In the genomic region with DNA sequence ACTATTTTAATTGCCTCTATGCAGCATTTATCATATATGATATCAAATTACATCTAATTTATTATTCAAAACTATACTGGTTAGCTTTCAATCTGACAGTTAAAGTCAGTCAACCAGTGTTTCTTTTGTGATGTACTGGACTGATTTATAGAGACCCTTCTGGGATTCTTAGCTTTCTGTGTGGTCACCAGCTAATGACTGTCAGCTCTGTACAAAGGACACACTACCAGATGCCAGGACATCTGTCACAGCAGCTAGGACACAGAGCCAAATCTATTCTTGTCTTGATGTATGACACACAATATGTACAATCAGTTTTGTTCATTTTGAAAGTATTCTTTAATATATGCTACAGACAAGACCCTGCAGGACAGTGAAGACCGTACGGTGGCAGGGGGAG, we compare ENCODE assay signal across 30 mouse cellular contexts.
DNase-seq lines count a peak whose midpoint lies in the region; ATAC-seq and TF ChIP-seq lines count a peak whose summit lies in the region.
"Had no signal": no experiment of that assay in that cellular context is flagged by ENCODE, and none has a peak within 500 bp of the region (broad histone marks: within the 10 kb centered on the region; RNA-seq: fewer than 3 reads in every experiment).

No protein-coding gene starts in this region.

- TF ChIP-seq CTCF in brain, embryonic 14.5 days (IDR thresholded peaks at IDR 0.05; ENCODE audit: borderline replicate concordance, extremely low read depth, insufficient read depth, insufficient read length): no peak

- WGBS in midbrain, embryonic 11.5 days: 81% methylated on average over 2 of the region's 2 CpGs
- 52% methylated on average over 2 of the region's 2 CpGs for WGBS in midbrain, embryonic 16.5 days
- 26% methylated on average over 2 of the region's 2 CpGs for WGBS in neural tube, embryonic 14.5 days
- WGBS in embryonic facial prominence, embryonic 10.5 days: 92% methylated on average over 2 of the region's 2 CpGs

- H3K27me3 ChIP-seq in midbrain, embryonic 11.5 days (ENCODE audit: control insufficient read depth, insufficient read depth, low read length): no peaks in the 10 kb centered on the region
- no peaks in the 10 kb centered on the region for H3K27me3 ChIP-seq in midbrain, embryonic 16.5 days (ENCODE audit: control insufficient read depth, insufficient read depth, low read depth, low read length)
- H3K27me3 ChIP-seq in neural tube, embryonic 14.5 days (ENCODE audit: control insufficient read depth, insufficient read depth, low read length): no peaks in the 10 kb centered on the region
- H3K27me3 ChIP-seq in embryonic facial prominence, embryonic 10.5 days (replicated peaks; ENCODE audit: low read depth, poor library complexity, severe bottlenecking): no peaks in the 10 kb centered on the region
- H3K27me3 ChIP-seq: CH12.LX; embryonic facial prominence, embryonic 15.5 days; forebrain, embryonic 13.5 days; heart, embryonic 15.5 days; limb, embryonic 13.5 days; lung, embryonic 15.5 days; midbrain, embryonic 13.5 days had no signal

- peak; percentile 55; the same call in 1 of the 2 replicates for ATAC-seq in midbrain, embryonic 11.5 days (ENCODE audit: low FRiP score)
- ATAC-seq in midbrain, embryonic 16.5 days: no peak
- ATAC-seq in neural tube, embryonic 14.5 days (ENCODE audit: low read depth): peak; percentile 38; the same call in 1 of the 2 replicates
- ATAC-seq: activated CD4-positive, CD25-positive, alpha-beta regulatory T cell, adult 4 months; forebrain, embryonic 13.5 days; intestine, embryonic 16.5 days; midbrain, embryonic 13.5 days had no signal

- H3K4me2 ChIP-seq in midbrain, embryonic 11.5 days: no peak overlapping the region
- H3K4me2 ChIP-seq in midbrain, embryonic 16.5 days (ENCODE audit: low read length): no peak overlapping the region
- no peak overlapping the region for H3K4me2 ChIP-seq in neural tube, embryonic 14.5 days (ENCODE audit: low read depth, low read length)
- H3K4me2 ChIP-seq: embryonic facial prominence, embryonic 15.5 days; forebrain, embryonic 13.5 days; heart, embryonic 15.5 days; limb, embryonic 13.5 days; liver, embryonic 11.5 days; lung, embryonic 15.5 days; midbrain, embryonic 13.5 days had no signal

- H3K27ac ChIP-seq in midbrain, embryonic 11.5 days (ENCODE audit: low read depth, low read length): no peak overlapping the region
- no peak overlapping the region for H3K27ac ChIP-seq in midbrain, embryonic 16.5 days (ENCODE audit: low read length)
- H3K27ac ChIP-seq in neural tube, embryonic 14.5 days (ENCODE audit: low read depth, low read length): no peak overlapping the region
- H3K27ac ChIP-seq in embryonic facial prominence, embryonic 10.5 days (replicated peaks): no peak overlapping the region
- H3K27ac ChIP-seq: embryonic facial prominence, embryonic 15.5 days; forebrain, embryonic 13.5 days; heart, embryonic 10.5 days; heart, embryonic 15.5 days; left cerebral cortex, adult 2 months; limb, embryonic 13.5 days; lung, embryonic 15.5 days; midbrain, embryonic 13.5 days had no signal

- no peak overlapping the region for H3K4me3 ChIP-seq in midbrain, embryonic 11.5 days (ENCODE audit: low read depth, low read length)
- H3K4me3 ChIP-seq in midbrain, embryonic 16.5 days (ENCODE audit: low read depth, low read length): no peak overlapping the region
- H3K4me3 ChIP-seq in neural tube, embryonic 14.5 days (ENCODE audit: low read depth, low read length): no peak overlapping the region
- no peak overlapping the region for H3K4me3 ChIP-seq in embryonic facial prominence, embryonic 10.5 days
- H3K4me3 ChIP-seq: embryonic facial prominence, embryonic 15.5 days; forebrain, embryonic 13.5 days; heart, embryonic 10.5 days; heart, embryonic 15.5 days; left cerebral cortex, adult 2 months; limb, embryonic 13.5 days; lung, embryonic 15.5 days; midbrain, embryonic 13.5 days; myocyte had no signal

- H3K36me3 ChIP-seq in midbrain, embryonic 11.5 days (ENCODE audit: control insufficient read depth, insufficient read depth, low read length): no peaks in the 10 kb centered on the region
- no peaks in the 10 kb centered on the region for H3K36me3 ChIP-seq in midbrain, embryonic 16.5 days (ENCODE audit: control insufficient read depth, insufficient read depth, low read length)
- H3K36me3 ChIP-seq in neural tube, embryonic 14.5 days (ENCODE audit: control insufficient read depth, insufficient read depth, low read length): no peaks in the 10 kb centered on the region
- H3K36me3 ChIP-seq in embryonic facial prominence, embryonic 10.5 days (replicated peaks): no peaks in the 10 kb centered on the region
- H3K36me3 ChIP-seq: embryonic facial prominence, embryonic 15.5 days; heart, embryonic 10.5 days; heart, embryonic 15.5 days; limb, embryonic 13.5 days; lung, embryonic 15.5 days; midbrain, embryonic 13.5 days had no signal

- TF ChIP-seq POLR2A in brain, embryonic 14.5 days (IDR thresholded peaks at IDR 0.05; ENCODE audit: borderline replicate concordance, extremely low read depth, insufficient read depth, insufficient read length, poor library complexity, severe bottlenecking): no peak

- H3K4me1 ChIP-seq in midbrain, embryonic 11.5 days (ENCODE audit: control insufficient read depth, insufficient read depth, low read length): no peaks in the 10 kb centered on the region
- no peaks in the 10 kb centered on the region for H3K4me1 ChIP-seq in midbrain, embryonic 16.5 days (ENCODE audit: control insufficient read depth, insufficient read depth, low read length)
- no peaks in the 10 kb centered on the region for H3K4me1 ChIP-seq in neural tube, embryonic 14.5 days (ENCODE audit: control insufficient read depth, insufficient read depth, low read length)
- no peaks in the 10 kb centered on the region for H3K4me1 ChIP-seq in embryonic facial prominence, embryonic 10.5 days
- H3K4me1 ChIP-seq: embryonic facial prominence, embryonic 15.5 days; forebrain, embryonic 13.5 days; heart, embryonic 10.5 days; heart, embryonic 15.5 days; limb, embryonic 13.5 days; lung, embryonic 15.5 days; midbrain, embryonic 13.5 days had no signal

- H3K9me3 ChIP-seq in midbrain, embryonic 11.5 days (ENCODE audit: control insufficient read depth, low read length): no peaks in the 10 kb centered on the region
- no peaks in the 10 kb centered on the region for H3K9me3 ChIP-seq in midbrain, embryonic 16.5 days (replicated peaks; ENCODE audit: control insufficient read depth, low read length, poor library complexity, severe bottlenecking)
- no peaks in the 10 kb centered on the region for H3K9me3 ChIP-seq in neural tube, embryonic 14.5 days (ENCODE audit: control insufficient read depth, low read length)
- no peaks in the 10 kb centered on the region for H3K9me3 ChIP-seq in embryonic facial prominence, embryonic 10.5 days
- H3K9me3 ChIP-seq: embryonic facial prominence, embryonic 15.5 days; forebrain, embryonic 13.5 days; heart, embryonic 10.5 days; heart, embryonic 15.5 days; limb, embryonic 13.5 days; lung, embryonic 15.5 days; midbrain, embryonic 13.5 days had no signal

- DNase-seq in embryo, embryonic 10 days (ENCODE audit: low spot score): peak; percentile 8
- no peak for DNase-seq in embryo, embryonic 9.5 days (ENCODE audit: extremely low spot score)
- DNase-seq in midbrain, embryonic 11.5 days (ENCODE audit: low spot score, missing footprints): no peak
- DNase-seq in brain, embryonic 14.5 days (ENCODE audit: low read depth): peak; percentile 38
- no peak for DNase-seq in embryonic facial prominence, embryonic 10.5 days (ENCODE audit: low spot score)
- DNase-seq in left cerebral cortex, adult 11 months (ENCODE audit: low spot score): no peak
- DNase-seq: adrenal gland, adult 2 months; cerebellum, adult 8-10 months; cerebellum, postnatal 25 days; gastrocnemius, postnatal 14 days; kidney, adult 9 months; kidney, postnatal 10 days; layer of hippocampus, adult 9-11 months; thymus, adult 2 months; thymus, postnatal 36 days had no signal

- H3K9ac ChIP-seq in midbrain, embryonic 11.5 days (ENCODE audit: low read length): no peak overlapping the region
- no peak overlapping the region for H3K9ac ChIP-seq in midbrain, embryonic 16.5 days (ENCODE audit: low read depth, low read length)
- no peak overlapping the region for H3K9ac ChIP-seq in neural tube, embryonic 14.5 days (replicated peaks; ENCODE audit: low read depth, low read length)
- H3K9ac ChIP-seq: embryonic facial prominence, embryonic 15.5 days; forebrain, embryonic 13.5 days; heart, embryonic 15.5 days; limb, embryonic 13.5 days; lung, embryonic 15.5 days; midbrain, embryonic 13.5 days had no signal

Comparison
In these comparisons a context has a peak if more than half of its experiments do, and no peak if none do; other contexts are left out.
1. DNase-seq: peak in embryo, embryonic 10 days (single experiment) and brain, embryonic 14.5 days (single experiment); none in embryo, embryonic 9.5 days (single experiment), midbrain, embryonic 11.5 days (single experiment), embryonic facial prominence, embryonic 10.5 days (single experiment) and left cerebral cortex, adult 11 months (single experiment).